Mouse (Mus musculus): Measurements from ENCODE around the gene Dhx37. TPM values are rescaled to one million over a fixed set of nuclear protein-coding genes. Genes with fewer than 3 reads are reported as not detected.

The Dhx37 gene
- total and polyA plus RNA-seq, 3 experiments: 27.4 to 549 (median 55.3) TPM

- Histone ChIP-seq H3K4me3 (ENCODE audit: control insufficient read depth in 1 of 2, insufficient read depth in 1 of 2, low read depth in 2 of 2, low read length in 2 of 2) (peak overlapping the region; percentile 89 to 98), H3K9ac (ENCODE audit: control insufficient read depth, low read depth, low read length, poor library complexity, severe bottlenecking) (peak overlapping the region; percentile 96), H3K27ac (ENCODE audit: control insufficient read depth, low read depth, low read length) (peak overlapping the region; percentile 84), H3K9me3 (replicated peaks; ENCODE audit: insufficient read depth, low read length) (no peaks in the 10 kb centered on the region), H3K27me3 (ENCODE audit: control insufficient read depth in 1 of 2, insufficient read depth in 2 of 2, low read length in 2 of 2) (no peaks in the 10 kb centered on the region), H3K4me1 (ENCODE audit: control insufficient read depth in 1 of 2, insufficient read depth in 2 of 2, low read length in 2 of 2) (peaks cover 14 to 29% of the 10 kb centered on the region in 2 experiments), H3K36me3 (ENCODE audit: control insufficient read depth in 1 of 2, insufficient read depth in 2 of 2, low read length in 2 of 2) (peaks cover 10 to 34% of the 10 kb centered on the region in 2 experiments), H3K79me2 (ENCODE audit: control insufficient read depth, insufficient read depth, low read length, poor library complexity) (peaks cover 58% of the 10 kb centered on the region)
- peak; percentile 81 for DNase-seq (ENCODE audit: low read depth, low spot score)
- TF ChIP-seq SMC3 (IDR thresholded peaks at IDR 0.05; ENCODE audit: low read depth, low read length): no peak
- peak; percentile 93 for TF ChIP-seq ZKSCAN1 (IDR thresholded peaks at IDR 0.05; ENCODE audit: low read depth, low read length)
- TF ChIP-seq MXI1 (IDR thresholded peaks at IDR 0.05; ENCODE audit: low read depth, low read length): peak; percentile 48; the same call in 1 of the 2 replicates
- peak in 1 of 2 experiments; percentile 58; a peak in 2 of 4 replicates for TF ChIP-seq POLR2A (IDR thresholded peaks at IDR 0.05; ENCODE audit: control insufficient read depth in 1 of 2, insufficient read depth in 1 of 2, low read depth in 1 of 2, low read length in 2 of 2, poor library complexity in 1 of 2)
- TF ChIP-seq SIN3A (IDR thresholded peaks at IDR 0.05; ENCODE audit: low read length): peak; percentile 65; the same call in 1 of the 2 replicates
- TF ChIP-seq EP300 (IDR thresholded peaks at IDR 0.05; ENCODE audit: low read depth in 1 of 2, low read length in 2 of 2): 0 out of 4 replicates have a peak, but pooled peaks of 1 of the 2 experiments have one; percentile 5
- peak; percentile 61 for TF ChIP-seq TBP (IDR thresholded peaks at IDR 0.05; ENCODE audit: low read depth, low read length)
- no peak for TF ChIP-seq GATA1 (IDR thresholded peaks at IDR 0.05; ENCODE audit: low read depth, low read length)
- peak; percentile 81 for TF ChIP-seq MYC (IDR thresholded peaks at IDR 0.05; ENCODE audit: low read depth, low read length)
- TF ChIP-seq UBTF (IDR thresholded peaks at IDR 0.05; ENCODE audit: borderline replicate concordance, insufficient read depth, low read depth, low read length): 0 out of 2 replicates have a peak, but pooled peaks have one; percentile 18
- no peak for TF ChIP-seq NRF1 (IDR thresholded peaks at IDR 0.05; ENCODE audit: insufficient read depth, low read depth, low read length, poor library complexity, severe bottlenecking)
- 0 out of 2 replicates have a peak, but pooled peaks have one; percentile 3 for TF ChIP-seq USF1 (IDR thresholded peaks at IDR 0.05; ENCODE audit: low read depth, low read length)
- TF ChIP-seq CTCF (IDR thresholded peaks at IDR 0.05 in 2 of 3, conservative IDR thresholded peaks at IDR 0.05 in 1 of 3; ENCODE audit: control insufficient read depth in 1 of 3, insufficient read depth in 1 of 3, low read depth in 2 of 3, low read length in 3 of 3, poor library complexity in 1 of 3, severe bottlenecking in 1 of 3): no peak
- peak; percentile 57; the same call in 1 of the 2 replicates for TF ChIP-seq MAX (IDR thresholded peaks at IDR 0.05; ENCODE audit: low read length)
- no peak for TF ChIP-seq GABPA (IDR thresholded peaks at IDR 0.05; ENCODE audit: low read depth, low read length)
Observed at GRCm38 (mm10) chr5:125442136-125442995, 8.4 kb upstream of the Dhx37 start.

GRCm38 (mm10) chr5:125441234-125442114, 7.6 kb upstream of the Dhx37 start, which contains the start of gene Bri3bp:
TSS of gene Bri3bp (plus strand) at chr5:125441568.
- DNase-seq (ENCODE audit: low read depth, low spot score): peak; percentile 82
- H3K79me2 ChIP-seq (ENCODE audit: control insufficient read depth, insufficient read depth, low read length, poor library complexity): peaks cover 49% of the 10 kb centered on the region
- peaks cover 6 to 32% of the 10 kb centered on the region in 2 experiments for H3K36me3 ChIP-seq (ENCODE audit: control insufficient read depth in 1 of 2, insufficient read depth in 2 of 2, low read length in 2 of 2)
- no peaks in the 10 kb centered on the region for H3K27me3 ChIP-seq (ENCODE audit: control insufficient read depth in 1 of 2, insufficient read depth in 2 of 2, low read length in 2 of 2)
- H3K9me3 ChIP-seq (replicated peaks; ENCODE audit: insufficient read depth, low read length): no peaks in the 10 kb centered on the region
- peak within 1 kb of the TSS; percentile 89 to 98 for H3K4me3 ChIP-seq (ENCODE audit: control insufficient read depth in 1 of 2, insufficient read depth in 1 of 2, low read depth in 2 of 2, low read length in 2 of 2)
- peak within 1 kb of the TSS; percentile 92 for H3K27ac ChIP-seq (ENCODE audit: control insufficient read depth, low read depth, low read length)
- H3K4me1 ChIP-seq (ENCODE audit: control insufficient read depth in 1 of 2, insufficient read depth in 2 of 2, low read length in 2 of 2): peaks cover 14 to 29% of the 10 kb centered on the region in 2 experiments
- peak within 1 kb of the TSS; percentile 96 for H3K9ac ChIP-seq (ENCODE audit: control insufficient read depth, low read depth, low read length, poor library complexity, severe bottlenecking)
- TF ChIP-seq NELFE (IDR thresholded peaks at IDR 0.05; ENCODE audit: low read depth, low read length) (peak; percentile 74), MAZ (IDR thresholded peaks at IDR 0.05; ENCODE audit: low read depth, low read length) (0 out of 2 replicates have a peak, but pooled peaks have one; percentile 27), ZMIZ1 (IDR thresholded peaks at IDR 0.05; ENCODE audit: low read depth, low read length) (peak; percentile 85), BHLHE40 (IDR thresholded peaks at IDR 0.05; ENCODE audit: borderline replicate concordance, low read depth, low read length) (0 out of 2 replicates have a peak, but pooled peaks have one; percentile 38), POLR2A (IDR thresholded peaks at IDR 0.05; ENCODE audit: control insufficient read depth in 1 of 2, insufficient read depth in 1 of 2, low read depth in 1 of 2, low read length in 2 of 2, poor library complexity in 1 of 2) (peak; percentile 62 to 63; a peak in 3 of 4 replicates), POLR2AphosphoS2 (IDR thresholded peaks at IDR 0.05; ENCODE audit: low read length) (peak; percentile 53; the same call in 1 of the 2 replicates), NRF1 (IDR thresholded peaks at IDR 0.05; ENCODE audit: insufficient read depth, low read depth, low read length, poor library complexity, severe bottlenecking) (0 out of 2 replicates have a peak, but pooled peaks have one; percentile 7), USF1 (IDR thresholded peaks at IDR 0.05; ENCODE audit: low read depth, low read length) (0 out of 2 replicates have a peak, but pooled peaks have one; percentile 11), TCF12 (IDR thresholded peaks at IDR 0.05; ENCODE audit: low read depth, low read length) (0 out of 2 replicates have a peak, but pooled peaks have one; percentile 4), SIN3A (IDR thresholded peaks at IDR 0.05; ENCODE audit: low read length) (no peak; the same call in none of the 2 replicates), GATA1 (IDR thresholded peaks at IDR 0.05; ENCODE audit: low read depth, low read length) (peak; percentile 21; the same call in 1 of the 2 replicates), KAT2A (conservative IDR thresholded peaks at IDR 0.05; ENCODE audit: low read depth, low read length) (no peak; the same call in 1 of the 2 replicates), EP300 (IDR thresholded peaks at IDR 0.05; ENCODE audit: low read depth in 1 of 2, low read length in 2 of 2) (no peak; a peak in 2 of 4 replicates), ZKSCAN1 (IDR thresholded peaks at IDR 0.05; ENCODE audit: low read depth, low read length) (no peak), MXI1 (IDR thresholded peaks at IDR 0.05; ENCODE audit: low read depth, low read length) (peak; percentile 83), TBP (IDR thresholded peaks at IDR 0.05; ENCODE audit: low read depth, low read length) (peak; percentile 50; the same call in 1 of the 2 replicates), MAX (IDR thresholded peaks at IDR 0.05; ENCODE audit: low read length) (peak; percentile 50; the same call in 1 of the 2 replicates), MAFK (IDR thresholded peaks at IDR 0.05; ENCODE audit: borderline replicate concordance, low read depth, low read length) (no peak)

Measured in MEL (cell line).